Mouse (Mus musculus) erythroblast, embryonic 14.5 days (primary cell): ENCODE data around the gene Acot13. TPM values are rescaled to one million over a fixed set of nuclear protein-coding genes. Genes with fewer than 3 reads are reported as not detected.

Experiments used
- H3K27me3 ChIP-seq: 2 replicates; pipeline ENCODE4 v1.6.1; 2012; ENCODE audit warnings: inconsistent platforms; ENCODE audit not compliant: control insufficient read depth
- H3K36me3 ChIP-seq: 2 replicates; pipeline ENCODE4 v1.6.1; 2012; ENCODE audit warnings: mild to moderate bottlenecking, inconsistent platforms; ENCODE audit not compliant: control insufficient read depth
- H3K4me1 ChIP-seq: 2 replicates; pipeline ENCODE4 v1.6.1; 2012; ENCODE audit warnings: inconsistent platforms; ENCODE audit not compliant: control insufficient read depth
- H3K4me3 ChIP-seq: replicated peaks from 2 replicates; pipeline ENCODE3; 2012; ENCODE audit warnings: moderate library complexity, mild to moderate bottlenecking, inconsistent platforms
- H3K9me3 ChIP-seq: 2 replicates; pipeline ENCODE4 v1.6.1; 2012; ENCODE audit warnings: low read length, inconsistent platforms, mixed read lengths; ENCODE audit not compliant: control insufficient read depth
- GATA1 ChIP-seq: IDR thresholded peaks from 2 replicates; pipeline ENCODE4 v1.6.1; 2012; ENCODE audit warnings: low read length, inconsistent platforms, mixed read lengths
- TAL1 ChIP-seq: IDR thresholded peaks from 3 replicates; pipeline ENCODE4 v1.6.1; 2012; ENCODE audit warnings: low read length, inconsistent platforms, mixed read lengths
- polyA plus RNA-seq: library from polyadenylated mRNA; stranded (reverse); fragments of >175 nt; gene quantifications from 2 replicates; pipeline ENCODE4 v1.2.3, GENCODE M21; 2012

The Acot13 gene
- polyA plus RNA-seq, 1 experiment: 3.5 TPM

GRCm38 (mm10) chr13:24799925-24800673 lies 31.2 kb downstream of the Acot13 start:
- no peaks in the 10 kb centered on the region for H3K9me3 ChIP-seq
- peak overlapping the region; percentile 79 for H3K4me3 ChIP-seq
- H3K36me3 ChIP-seq: peaks cover 24% of the 10 kb centered on the region
- H3K27me3 ChIP-seq: no peaks in the 10 kb centered on the region; the same call in 1 of the 2 replicates
- TF ChIP-seq GATA1 (no peak), TAL1 (no peak)
- peaks cover 24% of the 10 kb centered on the region for H3K4me1 ChIP-seq

GRCm38 (mm10) chr13:24799378-24799777 lies 32.0 kb downstream of the Acot13 start:
- peak overlapping the region; percentile 79 for H3K4me3 ChIP-seq

GRCm38 (mm10) chr13:24798686-24799085 lies 32.7 kb downstream of the Acot13 start:
- Histone ChIP-seq H3K9me3 (no peaks in the 10 kb centered on the region), H3K4me1 (peaks cover 12% of the 10 kb centered on the region), H3K27me3 (no peaks in the 10 kb centered on the region; the same call in 1 of the 2 replicates), H3K4me3 (no peak overlapping the region), H3K36me3 (peaks cover 10% of the 10 kb centered on the region)
- no peak for TF ChIP-seq TAL1

More at GRCm38 (mm10) chr13:24799378-24799777, 32.0 kb downstream of the Acot13 start:
- no peaks in the 10 kb centered on the region for H3K9me3 ChIP-seq
- H3K27me3 ChIP-seq: no peaks in the 10 kb centered on the region; the same call in 1 of the 2 replicates
- H3K4me1 ChIP-seq: peaks cover 18% of the 10 kb centered on the region
- H3K36me3 ChIP-seq: peaks cover 17% of the 10 kb centered on the region
- no peak for TF ChIP-seq GATA1

- Histone ChIP-seq H3K27me3 (no peaks in the 10 kb centered on the region; the same call in 1 of the 2 replicates), H3K4me3 (no peak overlapping the region), H3K36me3 (no peaks in the 10 kb centered on the region), H3K4me1 (no peaks in the 10 kb centered on the region), H3K9me3 (no peaks in the 10 kb centered on the region)
- TF ChIP-seq GATA1 (no peak), TAL1 (no peak)
Observed at GRCm38 (mm10) chr13:24792411-24793045, 38.8 kb downstream of the Acot13 start.

GRCm38 (mm10) chr13:24791349-24791748 lies 40.0 kb downstream of the Acot13 start:
- Histone ChIP-seq H3K4me1 (no peaks in the 10 kb centered on the region), H3K9me3 (no peaks in the 10 kb centered on the region), H3K27me3 (peaks cover under 1% of the 10 kb centered on the region; the same call in 1 of the 2 replicates), H3K4me3 (no peak overlapping the region), H3K36me3 (no peaks in the 10 kb centered on the region)
- no peak for TF ChIP-seq TAL1
- TF ChIP-seq GATA1: no peak

- Histone ChIP-seq H3K4me1 (peaks cover 3% of the 10 kb centered on the region), H3K4me3 (no peak overlapping the region), H3K27me3 (peaks cover 4% of the 10 kb centered on the region; the same call in 1 of the 2 replicates), H3K9me3 (no peaks in the 10 kb centered on the region), H3K36me3 (no peaks in the 10 kb centered on the region)
- TF ChIP-seq TAL1 (no peak), GATA1 (no peak)
Observed at GRCm38 (mm10) chr13:24787477-24787876, 43.9 kb downstream of the Acot13 start.

- no peaks in the 10 kb centered on the region for H3K36me3 ChIP-seq
- H3K9me3 ChIP-seq: no peaks in the 10 kb centered on the region
- H3K27me3 ChIP-seq: peaks cover 4% of the 10 kb centered on the region; the same call in 1 of the 2 replicates
- H3K4me3 ChIP-seq: no peak overlapping the region
- H3K4me1 ChIP-seq: peaks cover 3% of the 10 kb centered on the region
- no peak for TF ChIP-seq TAL1
- no peak for TF ChIP-seq GATA1
Observed at GRCm38 (mm10) chr13:24786014-24786490, 45.3 kb downstream of the Acot13 start.

GRCm38 (mm10) chr13:24781916-24782315 lies 49.4 kb downstream of the Acot13 start:
- Histone ChIP-seq H3K4me1 (peaks cover 3% of the 10 kb centered on the region), H3K9me3 (no peaks in the 10 kb centered on the region), H3K27me3 (peaks cover 4% of the 10 kb centered on the region; the same call in 1 of the 2 replicates), H3K4me3 (no peak overlapping the region), H3K36me3 (no peaks in the 10 kb centered on the region)
- no peak for TF ChIP-seq TAL1
- TF ChIP-seq GATA1: no peak

GRCm38 (mm10) chr13:24778706-24779380 lies 52.5 kb downstream of the Acot13 start:
- no peak for TF ChIP-seq GATA1
- no peak for TF ChIP-seq TAL1
- H3K36me3 ChIP-seq: no peaks in the 10 kb centered on the region
- no peak overlapping the region for H3K4me3 ChIP-seq
- H3K9me3 ChIP-seq: no peaks in the 10 kb centered on the region
- H3K4me1 ChIP-seq: no peaks in the 10 kb centered on the region; the same call in 1 of the 2 replicates
- H3K27me3 ChIP-seq: no peaks in the 10 kb centered on the region
